Mouse (Mus musculus) natural killer cell, adult 2 months (primary cell): ENCODE measurements around the gene Wnt3.
"Not testable (repeated sequence)": the region's sequence is repeated elsewhere in the genome, so short reads cannot be mapped to it uniquely, and the experiment has no call there.

Source experiments
- DNase-seq, 2 experiments: peaks; one replicate each; pipeline ENCODE4 v3.0.0; 2022; ENCODE audit warnings: low spot score in 2 of 2

Gene Wnt3

DNA sequence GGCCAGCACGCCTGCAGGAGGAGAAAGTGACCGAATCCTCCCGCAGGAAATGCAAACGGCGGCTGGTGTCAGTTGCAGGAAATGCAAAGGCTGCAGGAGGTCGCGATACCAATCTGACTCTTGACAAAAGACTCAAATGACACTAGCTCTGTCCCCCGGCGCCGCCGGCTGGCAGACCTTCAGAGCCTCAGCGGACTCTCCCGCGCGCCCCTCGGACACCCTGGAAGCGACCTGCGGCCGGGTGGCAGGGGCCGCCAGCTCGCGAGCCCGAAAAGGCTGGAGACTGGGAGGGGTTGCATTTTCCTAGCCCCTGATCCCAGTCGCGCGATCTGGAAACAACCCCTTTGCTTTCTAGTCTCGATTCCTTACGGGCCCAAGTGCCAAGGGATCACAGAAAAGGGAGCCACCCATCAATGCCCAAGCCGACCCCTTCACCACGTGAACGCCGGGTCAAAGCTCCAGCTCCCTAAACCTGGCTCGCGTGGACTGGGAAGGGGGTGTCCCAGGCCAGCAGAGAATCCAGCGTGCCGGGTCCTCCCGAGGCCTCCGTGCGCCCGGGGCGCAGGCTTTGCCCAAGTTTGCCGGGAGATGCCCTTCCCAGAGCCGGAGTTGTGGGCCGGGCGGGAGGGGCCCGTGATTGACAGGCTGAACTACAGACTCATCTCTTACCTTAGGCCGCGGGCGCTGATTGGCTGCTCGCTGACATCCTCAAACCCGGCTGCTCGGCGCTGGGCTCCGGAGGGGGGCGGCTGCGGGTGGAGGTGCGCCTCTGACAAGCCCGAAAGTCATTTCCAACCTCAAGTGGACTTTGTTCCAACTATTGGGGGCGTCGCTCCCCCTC lies at the start of gene Wnt3:
Wnt3 (plus strand) TSS at position 764 of the 841 bp plus-strand sequence.
- no peak for DNase-seq

DNA sequence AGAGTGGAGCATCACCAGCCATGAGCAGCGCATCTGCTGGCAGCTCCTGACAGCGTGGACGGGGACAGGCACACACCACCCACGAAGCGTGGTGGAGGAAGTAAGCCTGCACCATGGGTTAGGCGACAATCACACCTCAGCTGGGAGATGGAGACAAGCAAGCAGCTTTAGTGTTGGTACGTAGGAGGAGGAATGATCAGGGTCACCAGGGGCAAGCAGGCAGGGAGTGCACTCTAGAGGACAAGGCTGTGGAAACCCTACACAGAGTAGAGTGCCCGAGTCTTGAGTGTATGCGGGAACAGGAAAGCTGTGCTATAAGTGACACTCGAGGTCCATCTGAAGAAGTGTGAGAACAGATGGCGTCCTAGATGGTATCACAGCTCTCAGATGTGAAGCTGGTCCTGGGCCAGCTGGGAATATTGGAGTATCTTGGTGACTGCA lies 49.6 kb upstream of the Wnt3 start:
- DNase-seq: no peak

DNA sequence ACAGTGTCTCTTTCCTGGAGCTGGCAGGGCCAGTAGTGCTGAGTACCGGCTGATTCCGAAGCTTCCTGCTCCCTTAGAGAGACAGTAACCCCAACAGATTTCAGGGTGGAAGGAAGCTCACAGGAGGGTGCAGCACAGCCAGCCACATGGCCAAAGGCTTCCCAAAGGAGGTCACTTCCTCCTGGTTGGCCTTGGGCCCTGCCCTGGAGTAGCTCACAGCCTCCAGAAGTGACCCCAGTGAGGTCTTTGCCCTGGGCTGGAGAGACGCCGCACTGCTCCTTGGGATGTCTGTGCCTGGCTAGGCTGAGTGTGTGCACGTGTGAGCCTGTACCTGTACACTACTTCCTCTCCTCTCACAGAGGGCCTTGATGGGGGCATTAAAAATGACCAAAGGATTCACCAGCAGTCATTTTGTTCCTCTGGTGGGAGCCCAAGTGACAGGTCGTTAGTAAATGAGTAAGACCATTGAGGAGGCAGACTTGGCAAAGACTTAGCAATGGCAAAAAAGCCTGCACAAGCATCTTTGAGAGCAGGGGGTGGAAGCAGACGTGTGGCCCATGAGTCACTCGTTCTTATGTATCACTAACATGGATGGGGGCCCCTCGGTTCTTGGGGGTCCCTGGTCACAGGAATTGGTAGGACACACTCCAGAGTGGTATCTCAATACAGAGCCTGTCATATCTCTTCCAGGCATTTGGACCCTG lies 44.5 kb upstream of the Wnt3 start:
- no peak for DNase-seq

DNA sequence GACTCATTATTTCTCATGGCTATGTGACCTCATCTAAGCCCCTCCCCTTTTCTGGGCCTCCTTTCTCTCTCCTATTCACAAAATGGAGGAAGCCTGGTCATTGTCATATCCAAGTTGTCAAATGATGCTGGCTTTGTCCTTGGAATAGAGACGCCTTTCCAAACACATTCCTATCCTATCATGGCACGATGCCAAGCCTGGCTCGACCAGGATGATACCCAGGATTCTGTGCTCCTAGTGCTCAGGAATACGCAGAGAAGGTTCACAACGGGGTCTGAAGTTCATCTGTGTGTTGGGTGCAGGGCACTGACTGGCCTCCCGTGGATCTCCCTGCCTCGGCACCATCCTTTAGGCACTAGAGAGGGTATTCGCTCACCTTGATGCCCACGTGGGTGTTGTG lies 42.4 kb upstream of the Wnt3 start:
- DNase-seq: no peak

DNA sequence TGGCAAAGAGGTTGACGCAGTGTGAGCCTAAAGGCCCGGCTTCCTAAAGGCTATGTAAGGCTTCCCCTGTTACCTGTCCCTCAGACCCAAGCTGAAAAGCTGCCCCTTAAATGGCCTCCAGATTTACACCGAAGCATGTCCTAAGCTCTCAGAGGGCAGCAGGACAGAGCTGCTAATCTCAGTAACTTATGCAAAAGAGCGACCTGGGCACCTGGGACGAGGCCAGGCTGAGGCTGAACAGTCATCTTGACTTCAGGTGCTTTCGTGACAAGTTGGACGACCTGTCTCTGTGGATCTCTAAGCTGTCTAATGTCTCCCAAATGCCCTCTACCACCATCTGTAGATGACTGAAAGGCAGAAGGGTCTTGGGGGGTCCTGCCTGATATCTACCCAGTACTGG lies 41.6 kb upstream of the Wnt3 start:
- DNase-seq: no peak

DNA sequence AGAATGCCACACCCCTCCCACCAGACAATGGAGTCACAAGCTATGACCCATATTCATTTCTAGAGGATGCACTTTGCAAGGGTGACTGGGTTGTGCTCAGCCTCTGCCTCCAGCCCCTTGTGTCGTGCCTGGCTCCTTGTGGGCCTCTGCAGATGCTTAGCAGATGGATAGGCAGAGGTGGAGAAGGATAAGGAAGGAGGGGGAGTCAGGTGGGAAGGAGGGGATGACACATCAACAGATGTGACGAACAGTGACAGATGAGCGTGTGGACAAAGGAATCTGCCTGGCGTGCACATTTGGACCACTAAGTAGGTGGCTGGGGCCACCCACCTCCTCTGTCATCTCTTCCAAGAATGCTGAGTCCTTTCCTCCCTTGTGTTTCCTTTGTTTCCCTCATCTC lies 40.9 kb upstream of the Wnt3 start:
- DNase-seq: no peak

DNA sequence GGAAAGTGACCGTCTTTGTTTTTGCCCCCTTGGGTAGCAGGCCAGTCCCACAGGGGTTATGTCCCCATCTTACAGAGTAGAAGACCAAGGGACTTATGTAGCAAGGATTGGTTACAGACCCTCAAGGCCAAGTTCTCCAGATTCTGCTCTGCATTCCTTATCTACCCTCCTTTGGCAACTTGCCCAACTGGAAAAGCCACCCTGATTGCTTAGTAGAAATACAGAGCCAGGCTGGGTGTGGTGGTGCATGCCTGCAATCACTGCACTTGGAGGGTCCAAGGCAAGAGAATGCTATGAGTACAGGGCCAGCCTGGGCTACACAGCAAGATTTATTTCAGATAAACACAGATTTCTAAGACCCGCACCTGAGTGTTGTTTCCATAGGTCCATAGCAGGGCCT lies 40.0 kb upstream of the Wnt3 start:
- DNase-seq: no peak

DNA sequence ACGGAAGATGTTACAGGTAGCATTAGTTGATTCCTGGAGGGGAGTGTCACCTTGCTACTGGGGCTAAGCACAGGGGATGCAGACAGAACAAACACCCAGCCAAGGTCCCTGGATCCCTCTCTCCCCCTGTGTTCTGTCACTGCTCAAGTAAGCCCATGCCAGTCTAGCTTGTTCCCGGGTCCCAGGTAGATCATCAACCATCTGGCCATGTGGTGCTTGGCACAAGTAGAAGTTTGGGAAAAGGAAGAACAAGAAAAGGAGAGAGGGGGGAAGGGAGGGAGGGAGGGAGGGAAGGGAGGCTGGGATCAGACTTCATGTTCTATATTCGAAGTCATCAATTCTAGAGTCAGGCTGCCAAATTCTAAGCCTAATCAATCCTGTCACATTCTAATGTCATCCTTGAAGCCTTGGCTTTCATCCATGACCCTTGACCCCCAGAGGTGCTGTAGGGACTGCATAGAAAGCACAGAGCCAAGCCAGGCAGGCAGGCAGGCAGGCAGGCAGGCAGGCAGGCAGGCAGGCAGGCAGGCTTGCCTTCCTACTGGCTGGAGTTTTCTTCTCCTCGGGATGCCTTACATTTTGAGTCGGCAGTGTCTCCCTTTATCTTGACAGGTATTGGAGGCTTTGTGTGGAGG lies 39.4 kb upstream of the Wnt3 start:
- no peak for DNase-seq

DNA sequence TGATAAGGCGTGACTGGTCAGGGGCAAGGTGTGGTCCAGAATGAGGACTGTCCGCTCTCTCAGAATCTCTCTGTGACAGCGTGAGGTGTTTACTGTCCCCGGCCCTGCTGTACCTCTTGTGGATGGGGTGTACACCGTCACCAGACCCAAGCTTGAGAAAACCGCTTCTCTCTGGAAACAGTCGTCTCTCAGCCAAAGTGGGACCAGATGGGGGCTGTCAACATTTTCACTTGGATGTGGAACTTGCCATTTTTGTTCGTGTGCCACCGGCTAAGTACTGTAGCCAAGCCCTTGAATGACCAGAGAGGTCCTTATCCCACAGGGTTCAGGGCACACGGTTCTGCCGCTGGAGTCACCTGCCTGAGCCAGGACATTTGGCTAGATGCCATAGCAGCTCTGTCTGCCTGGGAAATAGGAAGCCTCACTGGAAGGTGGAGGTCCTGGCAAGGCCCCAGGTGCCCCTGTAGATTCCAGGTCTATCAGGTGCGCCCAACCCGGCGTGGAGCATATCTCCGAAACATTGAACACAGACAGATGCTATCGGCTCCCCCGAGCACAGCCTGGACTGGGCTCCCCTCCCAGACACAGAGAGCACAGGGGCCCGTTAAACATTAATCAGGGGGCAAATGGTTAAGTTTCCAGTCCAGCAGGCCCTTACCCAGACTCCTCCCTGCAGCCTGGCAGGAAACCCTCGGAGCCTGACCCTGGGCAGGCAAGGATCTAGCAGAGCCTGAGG lies 38.7 kb upstream of the Wnt3 start:
- DNase-seq: no peak

DNA sequence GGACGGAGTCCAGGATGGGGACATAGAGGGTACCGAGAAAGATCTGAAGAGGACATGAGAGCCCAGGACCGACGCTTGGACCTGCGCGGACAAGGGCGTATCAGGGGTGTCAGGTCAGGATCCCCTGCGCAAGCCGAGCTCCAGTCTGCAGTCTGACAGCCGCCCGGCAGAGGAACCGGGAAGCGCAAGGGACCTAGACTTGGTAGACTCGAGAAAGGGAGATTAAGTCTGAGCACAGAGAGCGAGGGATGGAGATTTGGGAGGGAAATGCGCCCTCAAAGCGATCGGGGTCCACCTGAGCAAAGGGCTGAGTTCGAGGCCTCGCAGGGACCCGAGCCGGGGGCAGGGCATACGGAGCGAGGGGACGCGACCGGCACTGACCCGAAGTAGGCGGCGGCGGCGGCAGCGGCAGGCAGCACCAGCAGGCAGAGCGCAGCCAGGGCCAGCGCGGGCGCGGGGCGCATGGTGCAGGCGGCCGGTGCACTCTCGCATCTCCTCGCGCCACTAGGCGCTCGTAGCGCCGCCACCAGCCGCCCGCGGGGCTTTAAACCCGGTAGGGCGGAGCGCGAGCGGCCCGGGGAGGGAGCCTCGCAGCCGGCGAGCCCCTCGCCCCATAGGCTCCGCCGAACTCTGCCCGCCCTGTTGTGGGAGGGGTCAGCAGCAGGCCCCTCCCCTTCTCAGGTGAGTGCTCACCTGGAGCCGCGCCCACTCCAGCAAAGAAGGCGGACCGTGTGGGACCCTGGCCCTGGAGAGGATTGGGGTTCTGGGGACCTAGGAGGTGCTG lies 24.5 kb upstream of the Wnt3 start, which contains the start of gene Wnt9b:
Wnt9b (minus strand) TSS at position 516 of the 784 bp plus-strand sequence.
- no peak for DNase-seq

DNA sequence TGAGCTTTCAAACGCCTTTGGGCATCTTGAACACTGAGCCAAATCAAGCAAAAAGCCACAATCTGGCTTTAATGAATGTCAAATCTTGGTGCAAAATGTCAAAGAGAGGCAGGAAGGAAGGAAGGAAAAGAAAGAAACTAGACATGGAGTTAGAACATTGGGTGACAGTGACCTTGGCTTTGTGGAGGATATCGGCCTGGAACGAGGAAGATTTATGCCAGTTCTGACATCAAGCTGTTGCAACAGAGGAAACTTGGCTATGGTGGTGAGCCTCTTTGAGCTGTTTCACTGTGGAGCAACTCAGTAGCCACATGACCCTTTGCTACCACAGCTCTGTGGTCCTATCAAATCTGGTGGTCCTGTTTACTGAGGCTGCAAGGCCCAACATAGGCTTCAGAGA lies 23.3 kb upstream of the Wnt3 start:
- DNase-seq: no peak

DNA sequence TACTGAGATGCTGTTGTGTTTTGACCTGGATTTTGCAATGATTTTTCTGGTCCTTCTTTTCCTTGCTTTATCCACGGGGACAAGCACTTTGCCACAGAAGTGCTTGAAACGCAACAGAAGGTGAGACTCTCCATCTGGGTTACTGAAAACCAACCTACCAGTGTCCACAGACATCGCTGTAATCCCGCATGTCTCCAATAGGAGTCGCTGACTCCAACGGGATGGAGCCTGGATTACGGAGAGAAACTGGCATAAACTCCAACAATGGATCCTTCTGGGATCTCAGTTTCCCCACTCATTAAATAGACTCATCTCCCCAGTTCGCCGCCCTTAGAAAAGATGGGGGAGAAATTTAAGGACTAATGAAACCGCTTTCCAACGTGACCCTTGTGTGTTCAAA lies 15.9 kb upstream of the Wnt3 start:
- DNase-seq: no peak

DNA sequence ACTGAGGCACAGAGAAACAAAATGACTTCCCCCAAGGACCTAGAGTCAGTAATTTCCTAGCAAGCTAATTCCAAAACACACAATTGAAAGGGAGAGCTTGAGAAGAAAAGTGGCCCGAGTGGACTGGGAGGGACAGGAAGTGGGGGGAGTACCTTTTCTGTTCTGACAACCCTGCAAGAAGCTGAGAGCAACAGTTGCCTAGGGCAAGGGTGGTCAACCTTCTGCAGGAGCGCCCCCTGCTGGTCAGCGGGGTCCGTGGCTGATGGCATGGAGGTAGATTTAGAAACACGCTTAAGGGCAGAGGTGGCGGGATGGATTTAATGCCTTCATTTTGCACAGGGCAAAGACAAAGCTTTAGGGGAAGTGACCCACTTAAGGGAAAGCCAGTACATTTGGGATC lies 15.2 kb upstream of the Wnt3 start:
- DNase-seq: peak; percentile 47 to 52

DNA sequence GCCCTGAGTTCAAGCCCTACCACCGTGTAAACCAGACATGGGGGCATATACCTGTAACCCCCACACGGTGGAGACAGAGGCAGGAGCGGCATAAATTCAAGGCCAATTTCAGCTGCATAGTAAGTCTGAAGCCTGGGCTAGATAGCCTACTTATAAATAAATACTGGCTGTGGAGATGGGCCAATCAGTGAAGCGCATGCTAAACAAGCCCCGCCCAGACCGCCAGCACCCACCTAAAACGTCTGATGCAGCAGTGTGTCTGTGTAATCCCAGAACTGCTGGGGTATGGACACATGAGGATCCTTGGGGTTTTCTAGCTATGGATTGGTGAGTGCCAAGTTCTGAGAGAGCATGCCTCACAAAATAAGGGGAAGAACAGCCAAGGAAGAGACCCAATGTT lies 13.8 kb upstream of the Wnt3 start:
- DNase-seq: no peak

DNA sequence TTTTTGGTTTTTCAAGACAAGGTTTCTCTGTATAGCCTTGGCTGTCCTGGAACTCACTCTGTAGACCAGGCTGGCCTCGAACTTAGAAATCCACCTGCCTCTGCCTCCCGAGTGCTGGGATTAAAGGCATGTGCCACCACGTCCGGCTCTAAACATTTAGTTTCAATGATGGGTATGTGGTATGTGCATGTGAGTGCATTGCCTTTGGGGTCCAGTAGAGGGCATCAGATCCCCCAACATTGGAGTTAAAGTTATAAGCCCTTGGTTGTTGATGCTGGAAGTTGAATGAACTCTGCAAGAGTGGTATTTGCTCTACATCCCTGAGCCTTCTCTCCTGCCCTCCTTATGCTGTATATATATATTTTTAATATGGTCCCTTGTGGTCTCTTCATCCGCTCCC lies 13.1 kb upstream of the Wnt3 start:
- DNase-seq: not testable (repeated sequence)

DNA sequence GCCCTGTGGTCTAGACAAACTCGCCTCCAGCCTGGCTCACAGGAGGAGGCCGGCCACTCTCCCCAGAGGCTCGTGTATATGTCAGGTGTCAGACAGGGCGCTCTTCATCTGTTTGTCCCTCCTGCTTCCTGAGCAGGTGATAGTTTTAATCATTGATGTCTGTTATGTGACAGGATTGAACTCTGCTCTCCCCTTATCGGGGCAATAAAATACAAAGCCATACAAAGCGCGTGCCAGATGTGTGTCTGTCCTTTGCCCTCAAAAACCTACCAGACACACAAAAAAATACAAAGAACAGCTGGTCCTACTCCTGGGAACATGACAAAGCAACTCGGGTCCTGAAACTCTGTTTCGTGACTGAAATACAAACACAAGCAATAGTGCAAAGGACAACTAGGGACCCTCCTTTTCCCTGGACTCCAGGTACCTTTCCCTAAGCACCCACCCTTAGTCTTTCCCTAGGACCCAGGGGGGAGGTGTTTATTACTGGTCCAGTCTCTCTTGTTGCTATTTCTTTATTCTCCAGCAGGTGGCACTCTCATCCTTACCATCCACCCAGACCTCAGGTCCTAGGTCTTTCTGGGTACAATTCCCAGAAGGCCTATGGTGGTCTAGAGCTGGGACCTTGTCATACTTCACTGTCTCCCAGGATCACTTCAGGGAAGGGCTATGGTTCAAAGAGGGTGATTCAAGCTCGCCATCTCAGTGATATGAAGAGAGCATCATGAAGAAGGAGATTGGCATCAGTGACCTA lies 10.4 kb upstream of the Wnt3 start:
- DNase-seq: peak; percentile 24 to 34

DNA sequence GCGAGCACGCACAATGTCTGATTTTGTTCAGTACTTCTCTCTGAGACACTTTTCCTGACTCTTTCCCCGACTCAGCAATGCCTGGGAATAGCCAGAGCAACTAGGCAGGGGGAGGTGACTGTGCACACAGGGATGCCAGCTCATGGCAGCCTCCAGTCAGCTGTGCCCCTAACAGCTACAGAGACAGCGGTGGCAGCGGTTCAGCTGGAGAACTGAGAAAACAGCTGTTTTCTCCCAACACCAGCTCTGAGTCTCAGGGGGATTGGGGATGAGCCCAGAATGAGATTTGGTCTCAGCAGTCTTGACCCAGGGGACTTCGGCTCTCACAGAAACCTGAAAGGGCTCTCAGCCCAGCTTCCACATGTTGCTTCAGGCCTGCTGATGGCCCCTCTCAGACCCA lies 9.3 kb upstream of the Wnt3 start:
- no peak for DNase-seq

DNA sequence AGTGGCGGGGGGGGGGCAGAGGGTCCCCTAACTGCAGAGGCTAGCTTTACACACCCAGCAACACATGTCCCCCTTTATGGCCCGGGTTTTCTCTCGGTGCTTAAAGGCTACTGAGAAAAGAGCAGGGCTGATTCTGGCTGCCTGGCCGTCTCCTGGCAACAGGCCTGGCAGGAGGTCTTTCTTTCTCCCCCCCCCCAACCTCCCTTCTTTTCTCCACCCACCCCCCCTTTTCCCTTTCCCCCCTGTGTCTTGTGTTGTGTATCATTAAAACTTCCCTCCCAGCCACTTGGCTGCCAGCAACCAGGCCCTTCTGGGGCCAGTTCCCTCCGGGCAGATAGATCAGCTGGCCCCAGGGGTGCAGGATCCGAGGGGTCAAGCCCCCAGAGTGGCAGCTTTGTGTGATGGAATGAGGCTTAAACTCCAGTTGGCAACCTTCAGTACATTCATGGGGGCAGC lies 8.4 kb upstream of the Wnt3 start:
- DNase-seq: no peak

DNA sequence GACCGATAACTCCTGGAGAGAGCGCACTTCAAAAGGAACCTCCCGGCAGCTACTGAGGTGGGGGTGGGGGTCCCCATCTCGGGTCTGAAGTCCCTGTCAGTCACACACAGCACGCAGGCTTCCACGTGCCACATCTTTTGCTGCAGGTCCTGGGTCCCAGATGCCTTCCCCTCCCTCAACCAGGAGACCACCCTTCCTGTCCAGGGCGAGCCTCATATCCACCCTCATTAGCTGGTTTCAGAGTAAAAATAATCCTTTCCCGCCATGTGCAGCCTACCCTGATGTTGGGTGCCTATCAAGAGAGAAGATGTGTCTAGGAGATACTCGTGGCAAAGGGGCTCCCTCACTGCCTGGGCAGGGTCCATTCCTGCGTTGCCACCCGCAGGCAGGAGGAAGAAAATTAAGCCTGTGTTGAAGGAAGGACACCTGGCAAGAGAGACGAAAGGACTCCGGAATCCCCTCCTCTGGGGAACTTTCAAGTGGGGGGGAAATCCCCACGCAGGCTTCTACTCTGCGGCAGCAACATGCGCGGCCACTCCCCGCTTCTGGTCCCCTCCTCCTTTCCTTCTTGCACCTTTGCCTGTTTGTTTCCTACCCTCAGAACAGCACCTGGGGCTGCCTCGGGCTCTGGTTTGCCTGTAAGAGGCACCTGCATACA lies 2.7 kb upstream of the Wnt3 start:
- no peak for DNase-seq
